Mouse (Mus musculus): ENCODE data around the gene Ptpn14. TPM values are rescaled to one million over a fixed set of nuclear protein-coding genes. Genes with fewer than 3 reads are reported as not detected.

Ptpn14 gene
- polyA plus RNA-seq, 1 experiment from 2014 or later, result 0.03 TPM

DNA sequence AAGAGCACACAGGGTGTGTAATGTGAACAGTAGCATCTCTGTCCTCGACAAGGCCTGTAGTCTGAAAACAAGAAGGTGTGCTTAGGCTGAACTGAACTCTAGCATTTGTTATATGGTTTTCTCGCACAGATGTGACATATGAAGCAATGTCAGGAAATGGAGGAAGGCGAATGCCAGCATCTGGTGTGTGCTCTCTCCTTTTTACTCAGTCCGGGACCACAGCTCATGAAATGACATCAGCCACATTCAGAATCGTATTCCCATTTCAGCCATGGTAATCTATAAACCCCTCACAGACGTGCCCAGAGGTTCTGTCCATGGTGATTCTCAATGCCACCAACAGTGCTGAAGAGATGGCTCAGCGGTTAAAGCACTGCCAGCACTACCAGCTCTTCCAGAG lies 24.5 kb upstream of the Ptpn14 start:
- H3K27ac ChIP-seq, result no peak overlapping the region
- H3K36me3 ChIP-seq (ENCODE audit: inconsistent target), result no peaks in the 10 kb centered on the region
- WGBS (ENCODE audit: missing documents), result 47% methylated on average over 7 of the region's 7 CpGs
- no peaks in the 10 kb centered on the region for H3K79me2 ChIP-seq (ENCODE audit: inconsistent target)
- no peak overlapping the region for H3K4me3 ChIP-seq (ENCODE audit: inconsistent target)

DNA sequence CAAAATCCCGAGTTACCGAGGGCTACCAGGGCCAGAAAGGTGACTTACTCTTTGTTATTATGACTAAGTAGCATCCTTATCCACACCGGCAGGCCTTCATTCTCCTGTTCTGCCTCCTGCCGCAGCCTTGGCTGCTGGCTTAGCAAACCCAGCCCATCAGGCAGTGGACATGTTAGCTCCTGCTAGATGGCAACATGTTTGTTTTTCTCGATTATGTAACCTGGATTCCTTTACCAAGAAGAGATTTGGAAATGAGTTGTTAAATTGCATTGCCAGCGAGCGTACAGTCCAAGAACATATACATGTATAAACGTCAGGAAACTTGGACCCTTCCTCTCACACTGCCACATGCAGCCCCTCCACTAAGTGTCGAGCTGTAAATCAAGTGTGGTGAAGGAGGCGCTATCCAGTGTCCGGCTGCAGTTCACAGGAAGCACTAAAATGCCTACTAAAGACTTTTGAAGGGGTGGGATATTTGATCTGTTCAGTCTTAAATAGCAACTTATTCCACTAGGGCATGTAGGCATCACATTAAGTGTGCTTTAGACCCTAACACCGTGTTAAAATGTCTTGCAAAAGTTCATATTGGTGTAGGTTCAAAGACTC lies 21.9 kb upstream of the Ptpn14 start:
- 80% methylated on average over 12 of the region's 12 CpGs for WGBS (ENCODE audit: missing documents)
- Histone ChIP-seq H3K79me2 (ENCODE audit: inconsistent target) (no peaks in the 10 kb centered on the region), H3K36me3 (ENCODE audit: inconsistent target) (no peaks in the 10 kb centered on the region), H3K27ac (no peak overlapping the region), H3K4me3 (ENCODE audit: inconsistent target) (no peak overlapping the region)

DNA sequence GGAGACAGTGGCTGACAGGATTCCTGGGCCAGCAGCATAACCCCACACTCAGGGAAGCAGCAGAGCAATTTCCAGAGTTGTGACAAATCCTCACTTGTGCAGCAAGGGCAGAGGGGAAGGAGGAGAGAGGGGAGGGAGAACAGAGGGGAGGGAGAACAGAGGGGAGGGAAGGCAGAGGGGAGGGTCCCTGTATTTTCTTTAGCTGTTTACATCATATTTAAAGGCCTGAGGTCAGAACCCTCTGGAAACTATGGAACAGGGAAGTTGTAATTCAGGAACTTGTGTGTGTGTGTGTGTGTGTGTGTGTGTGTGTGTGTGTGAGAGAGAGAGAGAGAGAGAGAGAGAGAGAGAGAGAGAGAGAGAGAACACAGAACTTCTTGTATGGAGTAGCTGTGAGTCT lies 21.1 kb upstream of the Ptpn14 start:
- Histone ChIP-seq H3K36me3 (ENCODE audit: inconsistent target) (no peaks in the 10 kb centered on the region), H3K4me3 (ENCODE audit: inconsistent target) (no peak overlapping the region), H3K79me2 (ENCODE audit: inconsistent target) (no peaks in the 10 kb centered on the region), H3K27ac (no peak overlapping the region)

DNA sequence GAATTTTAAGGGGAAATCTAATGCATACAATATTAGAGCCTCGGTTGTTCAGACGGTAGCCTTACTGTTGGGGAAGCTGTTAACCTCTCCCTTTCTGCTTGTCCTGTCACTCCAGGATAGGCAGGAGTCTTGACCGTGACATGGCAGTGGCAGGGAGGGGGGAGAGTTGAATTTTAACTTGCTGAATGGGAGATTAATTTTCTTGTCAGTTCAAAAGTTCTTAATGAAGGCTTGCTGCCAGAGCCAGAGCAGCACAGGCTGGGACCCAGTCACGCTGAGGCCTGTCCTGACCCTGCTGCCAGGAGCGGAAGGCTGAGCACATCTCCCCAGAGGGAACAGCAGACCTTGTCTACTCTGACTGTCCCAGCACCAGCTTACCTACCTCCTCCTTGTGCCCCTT lies 20.6 kb upstream of the Ptpn14 start:
- H3K27ac ChIP-seq, result no peak overlapping the region
- H3K79me2 ChIP-seq (ENCODE audit: inconsistent target), result no peaks in the 10 kb centered on the region
- H3K4me3 ChIP-seq (ENCODE audit: inconsistent target), result no peak overlapping the region
- WGBS (ENCODE audit: missing documents), result 56% methylated on average over 5 of the region's 5 CpGs
- no peaks in the 10 kb centered on the region for H3K36me3 ChIP-seq (ENCODE audit: inconsistent target)

DNA sequence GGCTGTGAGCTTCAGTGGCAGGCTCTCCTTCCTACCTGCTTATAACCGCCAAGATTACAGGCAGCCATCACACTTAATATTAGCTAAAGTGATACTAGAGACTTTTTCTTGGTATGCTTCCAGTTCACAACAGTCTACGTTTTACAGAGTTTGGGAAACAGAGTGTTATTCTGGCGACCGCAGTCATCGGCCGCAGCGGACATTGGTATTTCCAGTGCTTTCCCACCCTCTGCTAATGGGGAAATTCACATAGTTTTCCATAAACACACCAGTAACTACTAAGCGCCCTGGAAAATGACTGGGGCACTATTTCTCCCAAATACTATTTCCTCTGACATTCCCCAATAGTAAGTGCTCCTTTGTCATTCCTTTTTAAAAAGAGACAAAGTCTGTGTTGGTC lies 19.1 kb upstream of the Ptpn14 start:
- Histone ChIP-seq H3K4me3 (ENCODE audit: inconsistent target) (no peak overlapping the region), H3K36me3 (ENCODE audit: inconsistent target) (no peaks in the 10 kb centered on the region), H3K79me2 (ENCODE audit: inconsistent target) (no peaks in the 10 kb centered on the region), H3K27ac (no peak overlapping the region)
- 92% methylated on average over 8 of the region's 8 CpGs for WGBS (ENCODE audit: missing documents)

DNA sequence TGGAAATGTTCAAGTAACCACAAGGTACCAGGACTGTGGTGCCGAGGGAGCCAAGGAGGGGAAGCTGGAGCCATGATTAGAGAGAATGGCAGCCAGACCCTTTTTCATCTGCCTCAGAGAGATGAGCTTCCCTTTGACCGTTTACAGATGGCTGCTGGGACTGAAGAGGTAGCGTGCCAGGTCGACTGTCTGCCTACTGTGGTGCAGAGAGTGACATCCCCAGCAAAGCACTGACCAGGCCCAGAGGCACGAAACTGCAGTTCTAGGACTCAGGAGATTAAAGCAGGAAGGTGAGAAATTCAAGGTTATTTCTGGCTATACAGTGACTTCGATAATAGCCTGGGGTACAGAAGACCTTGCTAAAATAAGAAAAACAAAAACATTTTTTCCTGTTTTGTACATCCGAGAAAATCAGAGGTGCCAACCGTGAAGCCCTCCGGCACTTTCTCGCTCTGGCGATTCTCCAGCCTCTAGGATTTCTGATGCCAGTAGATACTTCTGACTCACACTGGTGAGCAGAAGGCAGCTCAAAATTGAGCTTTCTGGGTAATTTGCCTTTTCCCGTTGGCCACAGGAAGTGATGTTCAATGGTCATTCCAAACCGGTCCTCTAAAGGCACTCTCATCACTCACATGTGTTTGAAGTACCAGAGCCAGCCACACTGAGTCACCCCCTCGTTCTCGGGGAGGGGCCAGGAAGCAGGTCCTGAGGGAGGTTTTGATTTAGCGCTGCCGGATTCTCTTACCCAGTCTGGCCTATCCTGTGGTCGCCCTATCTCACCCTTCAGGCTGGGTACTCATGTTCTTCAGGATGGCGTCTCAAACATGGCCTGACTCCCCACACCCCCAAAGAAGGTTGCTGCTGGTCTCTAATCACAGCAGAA lies 11.9 kb upstream of the Ptpn14 start:
- H3K36me3 ChIP-seq (ENCODE audit: inconsistent target), result no peaks in the 10 kb centered on the region
- no peaks in the 10 kb centered on the region for H3K79me2 ChIP-seq (ENCODE audit: inconsistent target)
- no peak overlapping the region for H3K4me3 ChIP-seq (ENCODE audit: inconsistent target)
- 36% methylated on average over 19 of the region's 19 CpGs for WGBS (ENCODE audit: missing documents)
- no peak overlapping the region for H3K27ac ChIP-seq

DNA sequence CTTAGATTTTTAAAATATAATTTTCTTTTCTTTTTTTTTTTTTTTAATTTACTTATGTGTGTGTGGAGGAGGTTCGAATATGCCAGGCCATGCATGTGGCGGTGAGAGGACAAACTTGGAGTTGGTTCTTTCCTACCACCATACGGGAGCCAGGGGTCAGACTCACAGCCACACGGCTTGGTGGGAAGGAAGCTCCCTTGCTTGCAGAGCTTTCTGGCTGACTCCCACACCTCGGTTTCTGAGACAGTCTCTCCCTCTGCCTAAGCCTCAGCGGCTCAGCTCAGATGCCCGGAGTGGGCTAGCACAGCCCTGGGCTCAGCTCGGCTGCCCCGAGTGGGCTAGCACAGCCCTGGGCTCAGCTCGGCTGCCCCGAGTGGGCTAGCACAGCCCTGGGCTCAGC lies 10.5 kb upstream of the Ptpn14 start:
- Histone ChIP-seq H3K79me2 (ENCODE audit: inconsistent target) (no peaks in the 10 kb centered on the region), H3K4me3 (ENCODE audit: inconsistent target) (no peak overlapping the region), H3K27ac (no peak overlapping the region), H3K36me3 (ENCODE audit: inconsistent target) (no peaks in the 10 kb centered on the region)
- 94% methylated on average over 8 of the region's 11 CpGs for WGBS (ENCODE audit: missing documents)

DNA sequence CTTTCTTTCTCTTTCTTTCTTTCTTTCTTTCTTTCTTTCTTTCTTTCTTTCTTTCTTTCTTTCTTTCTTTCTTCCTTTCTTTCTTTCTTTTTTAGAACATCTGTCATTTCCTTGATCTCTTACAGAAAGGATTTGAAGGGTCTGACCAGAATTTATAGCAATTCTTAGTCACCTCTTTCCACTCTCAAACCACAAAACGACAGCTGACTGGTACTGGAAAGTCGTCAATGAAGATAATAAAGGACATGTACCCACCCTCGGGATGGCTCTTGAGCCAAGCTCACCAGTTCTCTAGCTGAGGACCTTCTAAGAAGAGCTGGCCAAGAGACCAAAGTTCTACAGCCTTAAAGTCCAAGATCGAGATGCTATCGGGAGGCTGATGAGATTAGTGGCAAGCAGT lies 9.5 kb upstream of the Ptpn14 start:
- 76% methylated on average over 5 of the region's 5 CpGs for WGBS (ENCODE audit: missing documents)
- H3K79me2 ChIP-seq (ENCODE audit: inconsistent target), result no peaks in the 10 kb centered on the region
- H3K4me3 ChIP-seq (ENCODE audit: inconsistent target), result no peak overlapping the region
- no peak overlapping the region for H3K27ac ChIP-seq
- H3K36me3 ChIP-seq (ENCODE audit: inconsistent target), result no peaks in the 10 kb centered on the region

DNA sequence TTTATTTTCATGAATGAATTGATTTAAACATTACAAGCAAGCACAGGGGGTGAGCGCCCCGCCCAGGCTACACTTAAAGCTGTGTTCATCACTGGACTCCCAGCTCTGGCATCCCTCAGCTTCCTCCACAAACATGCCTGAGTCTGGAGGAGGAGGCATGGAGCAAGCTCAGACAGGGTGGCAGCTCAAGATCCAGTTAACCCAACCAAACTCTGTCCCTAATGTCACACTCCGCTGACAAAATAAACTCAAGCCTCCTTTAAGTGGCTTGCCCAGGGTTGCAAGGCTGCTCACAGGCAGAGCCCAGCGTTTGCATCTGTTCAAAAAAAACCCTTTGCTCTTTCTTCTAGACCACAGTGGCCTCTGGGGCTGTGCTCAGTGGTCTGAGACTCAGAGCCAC lies 1.9 kb upstream of the Ptpn14 start:
- no peaks in the 10 kb centered on the region for H3K79me2 ChIP-seq (ENCODE audit: inconsistent target)
- 82% methylated on average over 4 of the region's 4 CpGs for WGBS (ENCODE audit: missing documents)
- H3K4me3 ChIP-seq (ENCODE audit: inconsistent target), result no peak overlapping the region
- H3K27ac ChIP-seq, result no peak overlapping the region
- no peaks in the 10 kb centered on the region for H3K36me3 ChIP-seq (ENCODE audit: inconsistent target)

DNA sequence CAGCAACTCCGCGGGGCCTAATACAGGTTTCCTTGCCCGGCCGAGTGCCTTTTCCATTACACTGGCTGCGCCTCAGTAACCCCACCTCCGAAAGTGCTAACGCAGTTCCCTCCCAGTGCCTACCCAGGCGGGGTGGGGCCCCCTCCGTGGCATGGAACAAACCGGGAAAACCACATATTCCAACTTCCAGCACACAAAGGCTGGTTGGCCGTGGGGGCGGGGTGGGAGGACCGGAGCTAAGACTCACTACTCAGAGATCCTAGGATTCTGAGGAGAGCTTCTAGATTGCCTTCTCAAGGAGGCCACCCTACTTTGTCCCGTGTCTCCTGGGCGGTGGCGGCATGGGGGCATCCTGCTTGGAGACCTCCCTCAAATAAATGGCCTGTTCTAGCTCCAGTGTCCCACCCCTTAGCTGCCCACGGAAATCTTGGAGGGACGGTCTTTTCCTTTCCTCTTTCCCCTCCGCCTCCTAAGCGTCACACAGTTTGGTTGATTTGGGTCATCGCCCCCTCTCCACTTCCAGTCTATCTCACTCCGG lies 653 bp upstream of the Ptpn14 start:
- Histone ChIP-seq H3K79me2 (ENCODE audit: inconsistent target) (no peaks in the 10 kb centered on the region), H3K36me3 (ENCODE audit: inconsistent target) (no peaks in the 10 kb centered on the region), H3K27ac (no peak overlapping the region), H3K4me3 (ENCODE audit: inconsistent target) (no peak overlapping the region)
- 9% methylated on average over 22 of the region's 22 CpGs for WGBS (ENCODE audit: missing documents)

DNA sequence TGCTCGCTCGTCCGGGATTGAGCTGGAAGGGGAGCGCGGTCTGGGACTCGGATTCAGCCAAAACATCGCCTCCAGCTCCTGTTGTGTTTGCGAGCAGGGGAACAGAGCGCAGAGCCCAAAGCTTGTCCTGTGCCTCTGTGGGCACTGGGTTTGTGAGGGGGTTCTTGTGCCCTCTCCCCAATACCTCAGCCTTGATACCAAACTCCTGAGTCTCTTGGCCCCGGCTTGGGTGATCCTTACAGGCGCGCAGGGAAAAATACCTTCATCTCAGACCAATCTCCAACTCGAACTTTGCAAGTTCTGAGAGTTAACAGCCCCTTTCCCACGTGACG lies 682 bp downstream of the Ptpn14 start:
- Histone ChIP-seq H3K36me3 (ENCODE audit: inconsistent target) (no peaks in the 10 kb centered on the region), H3K4me3 (ENCODE audit: inconsistent target) (no peak overlapping the region), H3K79me2 (ENCODE audit: inconsistent target) (no peaks in the 10 kb centered on the region), H3K27ac (no peak overlapping the region)
- WGBS (ENCODE audit: missing documents), result 13% methylated on average over 15 of the region's 15 CpGs

DNA sequence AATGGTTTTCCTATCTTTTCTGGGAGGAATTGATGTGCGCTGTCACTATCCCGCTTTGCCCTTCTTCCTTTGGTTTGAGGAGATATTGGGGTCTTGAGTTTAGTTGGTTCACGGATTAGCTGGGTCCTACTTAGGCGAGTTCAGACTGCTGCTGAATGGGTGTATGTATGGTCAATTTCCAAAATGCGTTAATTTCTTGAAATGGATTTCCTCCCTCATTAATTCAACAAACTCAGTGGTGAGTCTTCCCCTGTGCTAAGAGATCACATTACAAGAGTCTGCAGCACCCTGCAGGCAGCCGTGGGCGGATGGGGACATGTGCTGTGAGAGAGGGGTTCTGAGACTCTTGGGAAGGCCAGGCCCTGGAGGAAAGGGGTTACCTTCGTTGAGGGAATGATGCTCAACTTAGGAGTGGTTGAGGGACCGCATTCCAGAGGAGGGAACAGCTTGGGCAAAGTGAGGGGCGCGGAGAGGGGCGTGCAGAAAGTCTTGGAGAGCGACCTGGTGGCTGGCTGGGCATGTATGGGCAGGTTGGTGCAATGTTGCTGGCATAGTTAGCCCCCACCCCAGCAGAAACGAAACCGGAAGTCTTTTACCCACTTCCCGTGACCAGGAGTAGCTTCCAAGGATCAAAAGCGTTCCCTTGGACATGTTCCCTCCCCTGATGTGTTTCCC lies 1.2 kb downstream of the Ptpn14 start:
- Histone ChIP-seq H3K36me3 (ENCODE audit: inconsistent target) (no peaks in the 10 kb centered on the region), H3K4me3 (ENCODE audit: inconsistent target) (no peak overlapping the region), H3K27ac (no peak overlapping the region), H3K79me2 (ENCODE audit: inconsistent target) (no peaks in the 10 kb centered on the region)
- 65% methylated on average over 17 of the region's 17 CpGs for WGBS (ENCODE audit: missing documents)

DNA sequence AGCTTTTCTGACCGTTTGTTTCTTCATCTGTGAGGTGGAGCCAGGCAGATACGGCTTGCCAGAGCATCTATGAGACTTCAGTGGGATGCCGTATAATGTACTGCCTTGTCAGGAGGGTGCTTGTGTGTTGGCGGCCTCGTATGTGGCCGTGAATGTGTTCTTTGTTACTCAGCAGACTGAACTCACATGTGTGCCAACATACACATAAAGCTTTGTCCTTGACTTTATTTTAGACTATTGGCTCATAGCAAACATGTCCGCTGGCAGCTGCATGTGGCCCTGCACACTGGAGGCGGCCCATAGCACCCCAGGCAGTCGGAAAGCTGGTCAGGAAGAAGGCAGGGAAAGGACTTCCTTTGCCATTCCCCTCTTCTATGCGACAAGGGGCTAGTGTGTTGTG lies 3.6 kb downstream of the Ptpn14 start:
- H3K4me3 ChIP-seq (ENCODE audit: inconsistent target), result no peak overlapping the region
- H3K27ac ChIP-seq, result no peak overlapping the region
- WGBS (ENCODE audit: missing documents), result 92% methylated on average over 10 of the region's 10 CpGs
- no peaks in the 10 kb centered on the region for H3K36me3 ChIP-seq (ENCODE audit: inconsistent target)
- H3K79me2 ChIP-seq (ENCODE audit: inconsistent target), result no peaks in the 10 kb centered on the region

DNA sequence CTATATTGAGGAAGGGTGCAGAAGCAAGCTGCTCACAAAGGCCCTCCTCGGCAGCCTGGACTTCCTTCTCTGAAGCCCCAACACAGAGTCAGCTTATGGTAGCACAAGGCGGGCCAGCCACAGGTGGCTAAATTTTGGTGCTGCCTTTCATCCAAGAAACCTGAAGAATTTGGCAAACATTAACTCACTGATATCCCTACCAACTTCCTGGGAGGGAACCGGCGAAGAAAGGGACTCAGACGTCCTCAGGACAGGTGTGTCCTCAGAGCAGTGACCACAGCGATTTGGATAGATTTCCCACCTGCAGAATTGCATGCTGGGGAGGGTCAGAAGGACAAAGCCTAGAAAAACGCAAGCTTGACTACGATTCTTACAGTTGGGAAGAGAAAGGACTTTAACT lies 4.1 kb downstream of the Ptpn14 start:
- Histone ChIP-seq H3K36me3 (ENCODE audit: inconsistent target) (no peaks in the 10 kb centered on the region), H3K79me2 (ENCODE audit: inconsistent target) (no peaks in the 10 kb centered on the region), H3K27ac (no peak overlapping the region), H3K4me3 (ENCODE audit: inconsistent target) (no peak overlapping the region)
- WGBS (ENCODE audit: missing documents), result 82% methylated on average over 8 of the region's 8 CpGs

DNA sequence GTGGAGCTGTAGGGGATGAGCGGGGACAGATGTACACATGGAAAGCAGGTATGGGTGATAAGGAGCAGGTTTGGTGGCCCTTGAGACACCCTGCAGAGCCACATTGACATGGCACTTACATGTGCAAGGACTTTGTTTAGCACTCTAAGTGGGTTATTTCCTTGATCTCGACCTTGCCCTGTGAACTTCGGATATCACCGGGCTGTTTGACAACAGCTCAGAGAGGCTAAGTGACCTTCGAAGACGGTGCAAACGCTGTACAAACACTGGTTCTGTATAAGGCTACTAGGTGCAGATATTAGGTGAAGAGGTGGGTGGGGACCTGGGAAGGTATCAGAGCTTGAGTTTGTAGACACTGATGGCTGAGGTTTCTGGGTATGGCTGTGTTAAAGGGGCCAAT lies 12.0 kb downstream of the Ptpn14 start:
- WGBS (ENCODE audit: missing documents), result 92% methylated on average over 6 of the region's 7 CpGs
- H3K79me2 ChIP-seq (ENCODE audit: inconsistent target), result no peaks in the 10 kb centered on the region
- H3K4me3 ChIP-seq (ENCODE audit: inconsistent target), result no peak overlapping the region
- H3K36me3 ChIP-seq (ENCODE audit: inconsistent target), result no peaks in the 10 kb centered on the region
- no peak overlapping the region for H3K27ac ChIP-seq
